Mouse (Mus musculus) common myeloid progenitor, adult 5-6 weeks (primary cell): ENCODE measurements around the gene Kptn. TPM values are rescaled to one million over a fixed set of nuclear protein-coding genes. Genes with fewer than 3 reads are reported as not detected.

ENCODE experiments used
- ATAC-seq: replicated peaks from 2 replicates; pipeline ENCODE4 v1.8.0; 2016; ENCODE audit warnings: low read depth, mild to moderate bottlenecking, moderate TSS enrichment, inconsistent platforms; ENCODE audit not compliant: poor library complexity, severe bottlenecking
- total RNA-seq: library from RNA; stranded (forward); fragments of 200-1000, 187-1606 nt; gene quantifications from 2 replicates; pipeline ENCODE4 v1.2.3, GENCODE M21; 2017

Kptn gene
- total RNA-seq, 1 experiment from 2014 or later: 6.8 TPM

DNA sequence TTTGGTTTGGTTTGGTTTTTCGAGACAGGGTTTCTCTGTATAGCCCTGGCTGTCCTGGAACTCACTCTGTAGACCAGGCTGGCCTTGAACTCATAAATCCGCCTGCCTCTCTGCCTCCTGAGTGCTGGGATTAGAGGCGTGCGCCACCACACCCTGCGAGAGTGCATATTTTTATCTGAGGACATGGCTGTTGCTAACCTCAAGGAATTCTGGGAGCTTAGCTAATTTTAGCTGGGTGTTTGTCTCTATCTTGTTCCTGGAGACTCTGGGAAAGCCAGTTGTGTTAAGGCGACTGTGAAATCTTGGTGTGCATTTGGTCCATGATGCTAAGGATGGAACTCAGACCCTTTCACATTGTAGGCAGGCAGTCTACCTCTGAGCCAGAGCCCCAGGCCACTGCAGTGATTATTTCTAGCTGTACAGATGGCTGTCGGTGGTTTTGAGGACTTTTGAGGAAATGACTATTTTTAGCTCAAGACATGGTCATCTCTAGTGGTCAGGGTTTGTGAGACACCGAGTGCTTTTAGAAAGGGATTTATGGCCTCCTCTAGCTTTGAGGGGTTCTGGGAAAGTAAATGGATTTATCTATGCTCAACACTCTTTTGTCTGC is 36.5 kb downstream of the Kptn start:
- no peak for ATAC-seq

DNA sequence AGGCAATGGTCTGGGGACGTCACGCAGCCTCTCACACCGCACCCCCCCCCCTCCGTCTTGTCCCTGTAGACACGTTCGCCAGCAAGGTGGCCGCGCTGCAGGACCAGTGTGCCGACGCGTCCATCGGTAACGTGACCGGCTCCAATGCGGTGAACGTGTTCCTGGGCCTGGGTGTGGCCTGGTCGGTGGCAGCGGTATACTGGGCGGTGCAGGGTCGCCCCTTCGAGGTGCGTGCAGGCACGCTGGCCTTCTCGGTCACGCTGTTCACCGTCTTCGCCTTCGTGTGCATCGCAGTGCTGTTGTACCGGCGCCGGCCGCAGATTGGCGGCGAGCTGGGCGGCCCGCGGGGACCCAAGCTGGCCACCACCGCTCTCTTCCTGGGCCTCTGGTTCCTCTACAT is 39.0 kb downstream of the Kptn start:
- peak; percentile 13; the same call in 1 of the 2 replicates for ATAC-seq

DNA sequence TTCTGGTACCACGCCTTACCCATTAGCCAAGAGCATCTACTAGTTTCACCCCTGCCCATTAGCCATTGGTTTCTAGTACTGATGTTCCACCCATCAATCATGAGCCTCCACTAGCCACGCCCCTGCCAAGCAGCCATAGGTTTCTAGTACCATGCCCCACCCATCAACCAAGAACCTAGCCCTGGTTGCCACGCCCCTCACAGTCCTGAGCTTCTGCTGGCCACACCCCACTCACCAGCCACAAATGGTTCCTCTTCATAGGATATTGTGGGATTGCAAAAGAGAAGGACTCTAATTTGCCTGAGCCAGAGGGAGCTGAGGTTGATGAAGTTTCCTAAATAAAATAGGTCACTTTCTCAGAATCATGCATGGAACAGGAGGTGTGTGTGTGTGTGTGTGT is 41.0 kb downstream of the Kptn start:
- ATAC-seq: peak; percentile 80

DNA sequence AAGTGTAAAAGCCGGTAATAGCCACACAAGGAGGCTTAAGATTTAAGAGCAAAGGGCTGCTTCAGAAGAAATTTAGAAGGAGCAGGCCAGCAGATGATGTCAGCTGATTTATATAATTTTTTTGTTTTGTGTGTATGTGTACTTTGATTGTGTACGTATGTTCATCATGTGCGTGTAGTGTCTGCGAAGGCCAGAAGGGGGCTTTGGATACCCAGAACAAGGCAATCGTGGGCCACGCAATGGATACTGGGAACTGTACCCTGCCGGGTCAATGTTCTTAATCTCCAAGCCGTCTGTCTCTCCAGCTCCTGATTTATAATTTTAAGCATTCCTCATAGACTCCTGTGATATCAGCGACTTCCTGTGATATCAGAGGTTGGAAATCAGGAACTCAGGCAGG is 41.6 kb downstream of the Kptn start:
- ATAC-seq: no peak

DNA sequence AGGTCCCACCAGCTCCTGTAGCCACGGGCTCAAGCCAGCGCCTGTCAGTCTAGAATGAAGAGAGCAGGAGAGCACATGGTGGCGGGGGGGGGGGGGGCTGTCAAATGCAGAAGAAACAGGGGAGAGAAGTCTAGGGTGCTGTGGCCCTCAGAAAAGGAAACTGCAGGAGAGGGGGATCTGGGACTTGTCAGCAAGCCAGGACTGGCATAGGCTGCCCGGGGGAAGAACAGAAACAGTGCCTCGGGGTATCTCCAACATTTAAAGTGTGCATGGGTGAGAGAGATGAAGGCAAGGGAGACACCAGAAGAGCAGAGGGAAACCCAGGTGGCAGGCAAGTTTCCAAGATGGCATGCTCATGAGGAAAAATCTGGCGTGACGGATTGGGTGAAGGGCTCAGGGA is 42.3 kb downstream of the Kptn start:
- no peak for ATAC-seq

DNA sequence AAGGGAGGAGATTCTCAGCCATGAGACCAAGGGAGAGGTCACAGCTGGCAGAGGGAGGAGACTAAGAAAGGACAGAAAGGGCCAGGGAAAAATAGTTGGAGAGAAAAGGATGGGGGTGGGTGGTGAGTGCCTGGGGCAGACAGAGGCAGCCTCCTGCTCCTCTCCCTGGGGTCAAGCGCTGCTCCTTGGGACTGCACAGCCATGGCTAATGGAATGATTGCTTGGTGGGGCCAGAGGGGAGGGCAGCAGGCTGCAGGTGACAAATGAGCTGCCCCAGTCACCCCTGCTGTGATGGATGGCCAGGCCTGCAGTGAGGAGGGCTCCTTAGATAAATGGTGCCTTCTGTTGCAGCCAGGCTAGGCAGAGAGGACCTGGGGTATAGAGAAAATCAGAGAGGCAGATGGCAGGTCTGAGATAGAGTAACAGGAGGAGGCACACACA is 52.5 kb downstream of the Kptn start:
- ATAC-seq: no peak

DNA sequence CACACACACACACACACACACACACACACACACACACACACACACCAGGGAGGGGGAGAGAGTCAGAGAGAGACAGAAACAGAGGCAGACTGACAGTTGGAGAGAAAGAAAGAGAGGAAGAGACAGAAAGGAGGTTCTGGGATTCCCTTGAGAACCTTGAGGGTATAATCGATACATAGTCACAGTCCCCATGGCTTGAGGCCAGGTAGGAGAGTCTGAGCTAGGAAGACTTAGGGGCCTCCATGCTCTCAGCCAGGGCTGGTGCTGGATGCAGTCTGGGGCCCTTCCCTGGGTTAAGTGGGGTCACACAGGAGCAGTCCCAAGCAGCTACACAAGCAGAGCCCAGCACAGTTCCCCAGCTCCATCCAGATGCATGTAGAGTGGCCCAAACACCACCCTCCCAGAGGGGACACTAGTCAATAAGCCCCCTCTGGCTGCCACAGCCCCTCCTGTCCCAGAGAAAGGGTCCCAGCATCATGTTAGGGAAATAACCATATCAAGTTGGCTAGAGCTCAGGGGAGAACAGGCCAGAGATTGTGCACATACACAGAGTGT is 53.0 kb downstream of the Kptn start:
- no peak for ATAC-seq

DNA sequence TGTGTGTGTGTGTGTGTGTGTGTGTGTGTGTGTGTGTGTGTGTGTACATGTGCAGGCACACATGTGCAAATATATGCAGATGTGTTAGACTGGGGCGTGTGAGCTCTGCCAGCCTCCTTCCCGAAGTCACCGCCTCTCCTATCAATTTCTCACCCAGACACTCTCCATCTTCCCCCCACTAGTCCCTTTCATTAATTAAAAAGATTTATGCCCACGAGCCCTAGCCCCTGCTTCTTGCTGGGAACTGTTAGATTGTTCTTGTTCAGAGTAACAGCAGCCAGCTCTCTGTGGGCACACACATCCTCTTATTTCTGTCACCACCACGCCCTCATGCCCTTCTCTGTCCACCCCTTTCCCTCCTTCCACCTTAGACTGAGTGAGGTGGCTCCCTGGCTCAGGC is 53.5 kb downstream of the Kptn start:
- no peak for ATAC-seq

DNA sequence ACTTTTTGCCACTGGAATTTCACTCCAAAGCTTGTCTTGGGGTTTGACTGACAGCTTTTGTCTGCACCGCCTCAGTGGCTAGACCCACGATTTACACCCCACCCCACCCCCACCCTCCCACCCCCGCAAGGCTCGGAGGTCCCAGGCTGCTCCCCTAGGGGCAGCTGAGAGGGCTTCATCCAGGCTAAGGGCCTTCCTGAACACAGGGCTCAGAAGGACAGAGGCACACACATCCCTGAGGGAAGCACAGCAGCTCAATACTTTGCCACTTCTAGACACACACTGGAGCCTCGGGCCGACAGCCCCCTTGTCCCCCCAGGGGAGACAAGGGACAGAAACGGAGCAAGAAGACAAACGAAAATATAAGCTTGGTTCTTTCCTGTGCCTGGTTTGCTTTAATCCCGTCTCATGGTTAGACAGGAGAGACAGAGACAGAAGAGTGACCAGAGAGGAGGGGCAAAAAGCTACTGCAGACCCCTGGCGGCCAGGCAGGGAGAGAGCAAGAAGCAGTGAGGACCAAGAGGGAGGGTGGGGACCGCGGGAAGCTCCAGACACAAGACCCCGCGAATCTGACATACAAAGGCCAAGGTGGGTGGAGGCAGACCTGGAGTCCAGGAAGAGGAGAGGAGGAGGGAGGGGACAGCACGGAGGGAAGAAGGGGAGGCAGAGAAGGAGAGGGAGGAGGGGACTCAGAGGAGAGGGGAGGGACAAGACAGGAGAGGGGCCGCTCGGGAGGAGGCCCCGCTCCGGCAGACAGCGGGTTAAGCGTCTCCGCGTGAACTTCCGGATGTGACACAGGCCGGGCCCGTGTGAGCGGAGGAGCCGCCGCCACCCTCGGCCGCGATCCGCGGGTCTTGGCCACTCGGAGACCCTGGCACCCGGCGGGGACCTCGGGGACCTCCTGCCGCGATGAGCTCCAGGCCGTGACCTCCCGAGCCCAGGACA is 55.2 kb downstream of the Kptn start, which contains the start of gene Meis3:
Gene Meis3, plus strand, starts transcription at position 494 of the 945 bp plus-strand sequence.
- peak; percentile 63 for ATAC-seq

DNA sequence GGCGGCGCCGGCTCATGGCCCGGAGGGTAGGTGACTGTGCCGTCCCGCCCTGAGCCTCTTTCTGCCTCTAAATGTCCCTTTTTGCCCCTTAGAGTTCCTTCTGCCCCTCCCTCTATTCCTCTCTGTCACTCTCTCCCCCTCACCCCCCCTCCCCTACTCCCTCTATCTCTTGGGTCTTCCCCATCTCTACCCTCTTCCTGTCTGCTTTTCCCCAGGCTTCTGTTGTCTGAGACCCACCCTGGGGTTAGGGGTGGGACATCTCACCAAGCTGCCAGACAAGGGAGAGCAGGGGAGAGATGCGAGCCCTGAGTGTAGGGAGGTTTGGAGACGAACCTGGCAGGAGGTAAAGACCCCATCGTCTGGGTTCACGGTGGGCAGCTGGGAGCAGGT is 55.8 kb downstream of the Kptn start:
- no peak for ATAC-seq

Other genes with a start within 250 kb of the Kptn start
- gene Crx, start 239.9 kb upstream of the Kptn start, total RNA-seq: not detected in 2 replicates
- gene Crxos, start 237.3 kb upstream of the Kptn start, total RNA-seq: not detected in 2 replicates
- 42.3 and 56.5 TPM in 2 replicates for gene Selenow, start 197.5 kb upstream of the Kptn start, total RNA-seq
- gene Nop53, start 173.8 kb upstream of the Kptn start, total RNA-seq: 458 and 478 TPM in 2 replicates
- 1.0 and 1.9 TPM in 2 replicates for gene Ehd2, start 152.3 kb upstream of the Kptn start, total RNA-seq
- gene Bicra, start 72.0 kb upstream of the Kptn start, total RNA-seq: 1.2 and 2.5 TPM in 2 replicates
- gene Zfp541, start 58.1 kb upstream of the Kptn start, total RNA-seq: not detected in 2 replicates
- gene Napa, start 21.4 kb upstream of the Kptn start, total RNA-seq: 61.1 and 65.9 TPM in 2 replicates
- gene Slc8a2, start 9.9 kb downstream of the Kptn start, total RNA-seq: 0.09 TPM in 1 of 2 replicates, not detected in the other
- gene Meis3, start 55.2 kb downstream of the Kptn start, total RNA-seq: not detected in 2 replicates
- gene Dhx34, start 102.1 kb downstream of the Kptn start, total RNA-seq: 4.5 and 9.2 TPM in 2 replicates
- 1.1 and 3.1 TPM in 2 replicates for gene C5ar2, start 124.3 kb downstream of the Kptn start, total RNA-seq
- gene C5ar1, start 139.6 kb downstream of the Kptn start, total RNA-seq: 0.55 TPM in 1 of 2 replicates, not detected in the other
- 15.1 and 18.0 TPM in 2 replicates for gene Inafm1, start 153.7 kb downstream of the Kptn start, total RNA-seq
- gene Ccdc9, start 166.9 kb downstream of the Kptn start, total RNA-seq: 53.6 and 123 TPM in 2 replicates
- 1.4 and 2.5 TPM in 2 replicates for gene Bbc3, start 188.5 kb downstream of the Kptn start, total RNA-seq